Comparison of ENCODE assay signal across 20 mouse cellular contexts in the genomic region with DNA sequence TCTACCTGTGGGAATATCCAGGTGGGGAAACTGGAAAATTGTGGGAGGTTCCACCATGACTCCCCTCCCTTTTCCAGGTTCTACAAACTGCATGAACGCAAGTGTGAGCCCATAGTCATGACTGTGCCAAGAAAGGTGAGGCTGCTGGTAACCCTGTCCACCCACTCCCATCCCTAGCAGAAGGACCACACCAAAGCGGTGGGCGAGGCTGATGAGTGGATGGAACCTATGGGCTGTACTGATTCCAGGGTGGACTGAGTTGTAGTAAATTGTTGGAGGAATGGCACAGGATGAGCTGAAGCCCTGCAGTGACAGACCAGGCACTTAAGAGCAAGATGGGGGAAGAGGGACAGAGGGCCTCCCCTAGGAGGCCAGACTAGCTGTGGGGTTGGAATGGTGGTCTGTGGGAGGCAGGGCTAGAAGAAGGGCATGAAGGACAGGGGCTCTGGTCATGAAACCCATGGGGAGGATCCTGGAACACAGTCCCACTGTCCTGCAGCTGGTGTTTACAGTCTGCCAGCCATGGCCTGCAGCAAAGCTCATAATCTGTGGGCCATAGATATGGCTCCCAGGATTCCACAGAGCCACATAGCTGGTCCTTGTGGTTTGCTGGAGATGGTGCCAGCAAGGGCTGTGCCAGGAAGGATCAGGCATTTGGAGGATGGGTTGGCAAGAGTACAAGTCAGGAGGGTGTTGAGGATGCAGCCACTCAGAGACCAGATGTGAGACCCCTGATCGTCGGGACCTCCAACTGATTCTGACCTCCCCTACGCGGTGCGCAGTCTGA. TPM values are rescaled to one million over a fixed set of nuclear protein-coding genes. Genes with fewer than 3 reads are reported as not detected.
DNase-seq lines count a peak whose midpoint lies in the region; ATAC-seq and TF ChIP-seq lines count a peak whose summit lies in the region.
"Had no signal": no experiment of that assay in that cellular context is flagged by ENCODE, and none has a peak within 500 bp of the region (broad histone marks: within the 10 kb centered on the region; RNA-seq: fewer than 3 reads in every experiment).

No protein-coding gene starts in this region.

- peak overlapping the region; percentile 69 for H3K27ac ChIP-seq in cerebellum, adult 2 months (ENCODE audit: insufficient read depth, low read length)
- no peak overlapping the region for H3K27ac ChIP-seq in heart, embryonic 11.5 days (ENCODE audit: low read depth, low read length)
- peak overlapping the region; percentile 48; the same call in 1 of the 2 replicates for H3K27ac ChIP-seq in layer of hippocampus, adult 2 months
- H3K27ac ChIP-seq in neural tube, embryonic 15.5 days (replicated peaks): peak overlapping the region; percentile 3; the same call in 1 of the 2 replicates
- H3K27ac ChIP-seq: limb, embryonic 15.5 days; midbrain, embryonic 10.5 days had no signal

- peak overlapping the region; percentile 6 for H3K4me3 ChIP-seq in cerebellum, adult 2 months (replicated peaks; ENCODE audit: insufficient read depth, low read depth, low read length)
- H3K4me3 ChIP-seq in heart, embryonic 11.5 days (ENCODE audit: low read depth, low read length): no peak overlapping the region
- no peak overlapping the region for H3K4me3 ChIP-seq in layer of hippocampus, adult 2 months
- no peak overlapping the region for H3K4me3 ChIP-seq in neural tube, embryonic 15.5 days (replicated peaks)
- H3K4me3 ChIP-seq: erythroblast, embryonic 14.5 days; limb, embryonic 15.5 days; midbrain, embryonic 10.5 days; myocyte had no signal

- H3K36me3 ChIP-seq in heart, embryonic 11.5 days (ENCODE audit: control insufficient read depth, insufficient read depth, low read length): peaks cover 22% of the 10 kb centered on the region
- peaks cover 42% of the 10 kb centered on the region for H3K36me3 ChIP-seq in neural tube, embryonic 15.5 days

- DNase-seq in cerebellum, adult 2 months: peak in 1 of 2 experiments; percentile 24
- no peak for DNase-seq in cerebellum, adult 18-20 months
- DNase-seq in heart, adult 18-20 months: no peak
- DNase-seq in layer of hippocampus, adult 2 months (ENCODE audit: low spot score in 2 of 2): no peak
- DNase-seq in layer of hippocampus, adult 18-20 months (ENCODE audit: low spot score in 2 of 2): no peak
- DNase-seq in neural tube, embryonic 10.5 days (ENCODE audit: extremely low spot score, low spot score): no peak
- DNase-seq: adrenal gland, adult 8-10 months; gastrocnemius, postnatal 36 days; lung, adult 18-20 months had no signal

- peaks cover 36% of the 10 kb centered on the region for H3K4me1 ChIP-seq in cerebellum, adult 2 months (ENCODE audit: control insufficient read depth, insufficient read depth, low read length)
- peaks cover 7% of the 10 kb centered on the region for H3K4me1 ChIP-seq in heart, embryonic 11.5 days (ENCODE audit: control insufficient read depth, insufficient read depth, low read length)
- H3K4me1 ChIP-seq in neural tube, embryonic 15.5 days: peaks cover 31% of the 10 kb centered on the region

- no peaks in the 10 kb centered on the region for H3K27me3 ChIP-seq in cerebellum, adult 2 months (ENCODE audit: control insufficient read depth, insufficient read depth, low read length)
- no peaks in the 10 kb centered on the region for H3K27me3 ChIP-seq in heart, embryonic 11.5 days (ENCODE audit: control insufficient read depth, insufficient read depth, low read length)
- no peaks in the 10 kb centered on the region for H3K27me3 ChIP-seq in neural tube, embryonic 15.5 days (replicated peaks)
- H3K27me3 ChIP-seq: limb, embryonic 15.5 days had no signal

- peak overlapping the region; percentile 34; the same call in 1 of the 2 replicates for H3K9ac ChIP-seq in heart, embryonic 11.5 days (ENCODE audit: low read depth, low read length)
- no peak overlapping the region for H3K9ac ChIP-seq in neural tube, embryonic 15.5 days (replicated peaks)
- H3K9ac ChIP-seq: limb, embryonic 15.5 days had no signal

- TF ChIP-seq POLR2A in cerebellum, adult 2 months (IDR thresholded peaks at IDR 0.05; ENCODE audit: borderline replicate concordance, insufficient read depth, low read length): no peak

- no peak for ATAC-seq in heart, embryonic 11.5 days (replicated peaks; ENCODE audit: insufficient number of reproducible peaks, low FRiP score, low TSS enrichment)
- no peak for ATAC-seq in neural tube, embryonic 15.5 days (ENCODE audit: low FRiP score)
- ATAC-seq: CD4-positive, CD25-positive, alpha-beta regulatory T cell, adult 4 months; forebrain, embryonic 14.5 days; intestine, embryonic 16.5 days had no signal

- 38% methylated on average over 8 of the region's 8 CpGs for WGBS in cerebellum, adult 2 months
- WGBS in heart, embryonic 11.5 days (ENCODE audit: insufficient replicate concordance): 85% methylated on average over 8 of the region's 8 CpGs
- WGBS in neural tube, embryonic 15.5 days: 93% methylated on average over 8 of the region's 8 CpGs

- no peak overlapping the region for H3K4me2 ChIP-seq in heart, embryonic 11.5 days
- H3K4me2 ChIP-seq in neural tube, embryonic 15.5 days: no peak overlapping the region
- H3K4me2 ChIP-seq: limb, embryonic 15.5 days had no signal

- no peak for TF ChIP-seq CTCF in cerebellum, adult 2 months (IDR thresholded peaks at IDR 0.05; ENCODE audit: borderline replicate concordance, insufficient read depth, low read depth, low read length)
- TF ChIP-seq CTCF in layer of hippocampus, adult 2 months (conservative IDR thresholded peaks at IDR 0.05): no peak

- H3K9me3 ChIP-seq in heart, embryonic 11.5 days (replicated peaks; ENCODE audit: control insufficient read depth, low read length): no peaks in the 10 kb centered on the region
- no peaks in the 10 kb centered on the region for H3K9me3 ChIP-seq in neural tube, embryonic 15.5 days (replicated peaks)
- H3K9me3 ChIP-seq: limb, embryonic 15.5 days; midbrain, embryonic 10.5 days had no signal

RNA-seq across cellular contexts. Expression of gene Ptprcap, which starts 0.8 kb away (rescaled TPM):
- polyA plus RNA-seq in cerebellum, adult 2 months (2012; rRNA removed): 0.98 and 1.2 TPM in 2 replicates
- 1.3 and 1.7 TPM in 2 replicates for polyA plus RNA-seq in heart, embryonic 11.5 days (2014; fragmentation: Nextera tagmentation; extraction: Ambion mirVana)
- 1 to 10 TPM in 1 of 2 experiments, under 1 TPM in 1; 0.69 to 8.4 TPM for total RNA-seq in heart, adult 18-20 months (2021)
- 1 to 10 TPM; 1.0 to 2.5 TPM for total RNA-seq in layer of hippocampus, adult 2 months (2021)
- total RNA-seq in layer of hippocampus, adult 18-20 months (2021): 1 to 10 TPM; 1.6 to 2.5 TPM
- polyA plus RNA-seq in neural tube, embryonic 15.5 days (2015; fragmentation: Nextera tagmentation; extraction: Ambion mirVana): 1.0 and 52.3 TPM in 2 replicates
- polyA plus RNA-seq: midbrain, embryonic 10.5 days had no signal

RNA-seq across cellular contexts. Expression of gene Coro1b, which starts 4.2 kb away (rescaled TPM):
- polyA plus RNA-seq in cerebellum, adult 2 months (2012; rRNA removed): 240 and 294 TPM in 2 replicates
- 109 and 113 TPM in 2 replicates for polyA plus RNA-seq in heart, embryonic 11.5 days (2014; fragmentation: Nextera tagmentation; extraction: Ambion mirVana)
- 10 to 100 TPM; 38.3 to 47.6 TPM for total RNA-seq in heart, adult 18-20 months (2021)
- total RNA-seq in layer of hippocampus, adult 2 months (2021): 10 to 100 TPM; 84.8 to 92.9 TPM
- 10 to 100 TPM; 77.0 to 97.3 TPM for total RNA-seq in layer of hippocampus, adult 18-20 months (2021)
- polyA plus RNA-seq in neural tube, embryonic 15.5 days (2015; fragmentation: Nextera tagmentation; extraction: Ambion mirVana): 102 and 141 TPM in 2 replicates

RNA-seq across cellular contexts. Expression of gene Cabp4, which starts 8.8 kb away (rescaled TPM):
- polyA plus RNA-seq in cerebellum, adult 2 months (2012; rRNA removed): 0.06 and 0.16 TPM in 2 replicates
- not detected in 2 replicates for polyA plus RNA-seq in heart, embryonic 11.5 days (2014; fragmentation: Nextera tagmentation; extraction: Ambion mirVana)
- under 1 TPM; 0.12 to 0.13 TPM for total RNA-seq in heart, adult 18-20 months (2021)
- under 1 TPM in 1 of 2 experiments, not detected in 1; 0.17 TPM for total RNA-seq in layer of hippocampus, adult 2 months (2021)
- total RNA-seq in layer of hippocampus, adult 18-20 months (2021): under 1 TPM; 0.22 to 0.30 TPM
- polyA plus RNA-seq in neural tube, embryonic 15.5 days (2015; fragmentation: Nextera tagmentation; extraction: Ambion mirVana): 0.20 and 0.28 TPM in 2 replicates
- total RNA-seq: gastrocnemius, postnatal 36 days; hematopoietic stem cell, adult 5-6 weeks had no signal
- polyA plus RNA-seq: midbrain, embryonic 10.5 days had no signal

RNA-seq across cellular contexts. Expression of gene Rps6kb2, which starts 10.5 kb away (rescaled TPM):
- 93.6 and 95.0 TPM in 2 replicates for polyA plus RNA-seq in cerebellum, adult 2 months (2012; rRNA removed)
- 34.3 and 38.1 TPM in 2 replicates for polyA plus RNA-seq in heart, embryonic 11.5 days (2014; fragmentation: Nextera tagmentation; extraction: Ambion mirVana)
- total RNA-seq in heart, adult 18-20 months (2021): 10 to 100 TPM; 13.1 to 17.1 TPM
- total RNA-seq in layer of hippocampus, adult 2 months (2021): 10 to 100 TPM; 42.5 to 47.9 TPM
- 10 to 100 TPM; 32.7 to 38.3 TPM for total RNA-seq in layer of hippocampus, adult 18-20 months (2021)
- 54.4 and 56.3 TPM in 2 replicates for polyA plus RNA-seq in neural tube, embryonic 15.5 days (2015; fragmentation: Nextera tagmentation; extraction: Ambion mirVana)

RNA-seq across cellular contexts. Expression of gene Gpr152, which starts 13.1 kb away (rescaled TPM):
- polyA plus RNA-seq in cerebellum, adult 2 months (2012; rRNA removed): 0.11 and 0.13 TPM in 2 replicates
- not detected in 2 replicates for polyA plus RNA-seq in heart, embryonic 11.5 days (2014; fragmentation: Nextera tagmentation; extraction: Ambion mirVana)
- total RNA-seq in heart, adult 18-20 months (2021): under 1 TPM in 1 of 2 experiments, not detected in 1; 0.08 TPM
- total RNA-seq in layer of hippocampus, adult 2 months (2021): under 1 TPM; 0.07 to 0.08 TPM
- total RNA-seq in layer of hippocampus, adult 18-20 months (2021): not detected
- polyA plus RNA-seq in neural tube, embryonic 15.5 days (2015; fragmentation: Nextera tagmentation; extraction: Ambion mirVana): not detected in 2 replicates
- total RNA-seq: gastrocnemius, postnatal 36 days; hematopoietic stem cell, adult 5-6 weeks had no signal
- polyA plus RNA-seq: forebrain, embryonic 14.5 days; kidney, embryonic 16.5 days; limb, embryonic 15.5 days; midbrain, embryonic 10.5 days; myocyte had no signal
